Mouse (Mus musculus): Measurements from ENCODE around the gene G6pc3.
A peak's percentile ranks its signal among the peaks of the same experiment; 100 is the strongest.

- TF ChIP-seq CTCF (IDR thresholded peaks at IDR 0.05) (0 out of 2 replicates have a peak, but pooled peaks have one; percentile 5), EP300 (IDR thresholded peaks at IDR 0.05; ENCODE audit: insufficient read depth, low read depth, low read length) (no peak; the same call in 1 of the 2 replicates), POLR2A (IDR thresholded peaks at IDR 0.05; ENCODE audit: insufficient read depth, low read depth, low read length) (peak; percentile 79)
Observed at GRCm38 (mm10) chr11:102184646-102185495, 4.5 kb upstream of the G6pc3 start, which contains the start of gene Lsm12.

Data from heart, adult 2 months (tissue).